Mouse (Mus musculus) kidney, postnatal 0 days (tissue): ENCODE measurements around the gene Hrh2. TPM values are rescaled to one million over a fixed set of nuclear protein-coding genes. Genes with fewer than 3 reads are reported as not detected.

Experiments used
- ATAC-seq: fragments of 200-750 bp; cut with Nextera tagmentation; replicated peaks from 2 replicates; pipeline ENCODE4 v1.8.0; 2017; ENCODE audit warnings: low read depth, moderate number of reproducible peaks, moderate TSS enrichment, moderate library complexity; ENCODE audit not compliant: low FRiP score
- DNase-seq: peaks from one replicate; pipeline ENCODE4 v3.0.0-alpha.2; 2016; ENCODE audit warnings: low spot score
- H3K27ac ChIP-seq: fragments of 300-500 bp; sonication (generic); 2 replicates; pipeline ENCODE4 v1.5.1; 2014; ENCODE audit warnings: mild to moderate bottlenecking
- H3K27me3 ChIP-seq: fragments of 300-500 bp; sonication (generic); 2 replicates; pipeline ENCODE4 v1.6.1; 2014; ENCODE audit warnings: low read length, mixed read lengths; ENCODE audit not compliant: insufficient read depth
- H3K36me3 ChIP-seq: fragments of 300-500 bp; sonication (generic); 2 replicates; pipeline ENCODE4 v1.6.1; 2014; ENCODE audit warnings: low read length, mixed read lengths; ENCODE audit not compliant: insufficient read depth
- H3K4me1 ChIP-seq: fragments of 300-500 bp; sonication (generic); replicated peaks from 2 replicates; pipeline ENCODE4 v1.6.1; 2014; ENCODE audit warnings: antibody characterized with exemption, low read length, mixed read lengths; ENCODE audit not compliant: insufficient read depth
- H3K4me2 ChIP-seq: fragments of 300-500 bp; sonication (generic); 2 replicates; pipeline ENCODE4 v1.6.1; 2014; ENCODE audit warnings: mild to moderate bottlenecking, low read length, moderate library complexity, mixed read lengths
- H3K4me3 ChIP-seq: fragments of 300-500 bp; sonication (generic); replicated peaks from 2 replicates; pipeline ENCODE4 v1.5.1; 2014; ENCODE audit warnings: low read depth, low read length
- H3K9ac ChIP-seq: fragments of 300-500 bp; sonication (generic); 2 replicates; pipeline ENCODE4 v1.6.1; 2014; ENCODE audit warnings: low read depth, low read length
- H3K9me3 ChIP-seq: fragments of 300-500 bp; sonication (generic); replicated peaks from 2 replicates; pipeline ENCODE4 v1.6.1; 2016; ENCODE audit warnings: low read length, inconsistent platforms, mixed read lengths
- CTCF ChIP-seq: IDR thresholded peaks from 2 replicates; pipeline ENCODE4 v1.5.1; 2016; ENCODE audit warnings: antibody characterized with exemption, low read depth, mild to moderate bottlenecking, moderate library complexity
- WGBS: fragments of 180-500 bp; shearing (Covaris S2); extraction: QIAGEN DNeasy Blood & Tissue Kit; methylation state at CpG from one replicate; pipeline ENCODE4 v1.1.7; 2014; 5-methylcytosine and 5-hydroxymethylcytosine counted together
- polyA plus RNA-seq: library from polyadenylated mRNA; unstranded; fragments of >200 nt; fragmentation: Nextera tagmentation; extraction: Ambion mirVana; gene quantifications from 2 replicates; pipeline ENCODE4 v1.2.1, GENCODE M21; 2015

Gene Hrh2
- polyA plus RNA-seq, 1 experiment from 2014 or later, result 0.05 TPM

DNA sequence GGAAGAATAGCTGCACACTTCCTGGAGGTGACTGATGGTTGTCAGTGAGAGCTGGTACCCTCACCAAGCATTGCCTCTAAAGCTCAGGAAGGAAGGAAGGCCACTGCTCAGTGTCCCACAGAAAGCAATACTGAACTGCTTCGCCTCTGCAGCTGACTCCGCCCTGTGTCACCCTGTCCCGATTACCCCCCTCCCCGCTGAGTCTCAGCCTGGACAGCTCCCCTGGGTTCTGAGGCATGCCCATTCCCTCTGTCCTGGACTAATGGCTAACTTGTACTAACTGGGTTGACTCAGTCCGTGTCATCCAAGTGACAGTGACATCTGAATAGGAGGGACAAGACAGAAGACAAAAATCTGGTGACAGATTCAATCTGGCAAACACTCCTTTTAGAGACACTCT lies 1.7 kb downstream of the Hrh2 start:
- TF ChIP-seq CTCF, result no peak
- 36% methylated on average over 5 of the region's 5 CpGs for WGBS
- Histone ChIP-seq H3K9ac (no peak overlapping the region), H3K4me2 (no peak overlapping the region), H3K4me3 (no peak overlapping the region), H3K9me3 (no peaks in the 10 kb centered on the region), H3K36me3 (no peaks in the 10 kb centered on the region), H3K4me1 (no peaks in the 10 kb centered on the region), H3K27me3 (peaks cover 10% of the 10 kb centered on the region; the same call in 1 of the 2 replicates), H3K27ac (no peak overlapping the region)
- DNase-seq (no peak), ATAC-seq (no peak)

DNA sequence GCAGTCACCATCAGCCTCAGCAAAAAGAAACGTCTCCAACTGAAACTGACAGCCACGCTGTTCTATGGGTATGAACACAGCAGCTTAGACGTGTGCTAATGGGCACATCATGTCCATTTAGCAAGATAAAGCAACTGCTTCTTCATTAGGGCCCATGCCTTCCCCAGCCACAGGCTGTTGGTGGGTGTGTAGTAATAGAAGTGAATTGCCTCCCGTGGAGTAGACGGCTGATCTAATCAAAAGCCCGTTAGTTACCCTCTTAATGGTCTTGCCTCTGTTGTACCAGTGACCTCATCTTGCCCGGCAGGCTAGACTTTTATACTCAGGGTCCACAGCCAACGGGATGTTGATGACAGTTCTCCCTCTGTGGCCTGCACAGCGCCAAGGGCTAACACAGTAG lies 7.1 kb downstream of the Hrh2 start:
- Histone ChIP-seq H3K4me3 (no peak overlapping the region), H3K27ac (no peak overlapping the region), H3K27me3 (peaks cover 4% of the 10 kb centered on the region; the same call in 1 of the 2 replicates), H3K4me2 (no peak overlapping the region), H3K36me3 (no peaks in the 10 kb centered on the region), H3K4me1 (no peaks in the 10 kb centered on the region), H3K9me3 (no peaks in the 10 kb centered on the region), H3K9ac (no peak overlapping the region)
- DNase-seq (no peak), ATAC-seq (no peak)
- WGBS, result 44% methylated on average over 9 of the region's 9 CpGs
- TF ChIP-seq CTCF, result no peak

DNA sequence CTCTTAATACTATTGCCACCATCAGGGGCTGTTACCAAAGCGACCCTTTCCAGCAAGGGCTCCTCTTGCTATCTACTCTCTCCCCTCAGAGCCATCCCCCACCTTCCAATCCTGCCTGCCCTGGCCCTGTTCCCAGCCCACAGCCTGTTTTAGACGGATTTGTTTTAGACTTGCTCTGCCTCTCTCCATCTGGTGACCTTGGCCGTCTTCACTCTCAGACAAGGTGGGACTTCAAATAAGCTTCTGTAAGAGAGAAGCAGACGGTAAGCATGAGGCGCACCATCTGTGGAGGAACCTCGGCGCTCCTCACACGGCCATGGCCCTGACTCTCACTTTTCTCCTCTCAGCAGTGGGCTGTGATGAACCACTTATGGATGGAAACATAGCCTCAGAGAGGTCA lies 10.5 kb downstream of the Hrh2 start:
- no peak for DNase-seq
- WGBS, result 68% methylated on average over 8 of the region's 8 CpGs
- Histone ChIP-seq H3K4me3 (no peak overlapping the region), H3K4me2 (no peak overlapping the region), H3K27me3 (no peaks in the 10 kb centered on the region), H3K27ac (no peak overlapping the region), H3K4me1 (no peaks in the 10 kb centered on the region), H3K9ac (no peak overlapping the region), H3K9me3 (no peaks in the 10 kb centered on the region), H3K36me3 (no peaks in the 10 kb centered on the region)
- ATAC-seq, result no peak
- TF ChIP-seq CTCF, result no peak

DNA sequence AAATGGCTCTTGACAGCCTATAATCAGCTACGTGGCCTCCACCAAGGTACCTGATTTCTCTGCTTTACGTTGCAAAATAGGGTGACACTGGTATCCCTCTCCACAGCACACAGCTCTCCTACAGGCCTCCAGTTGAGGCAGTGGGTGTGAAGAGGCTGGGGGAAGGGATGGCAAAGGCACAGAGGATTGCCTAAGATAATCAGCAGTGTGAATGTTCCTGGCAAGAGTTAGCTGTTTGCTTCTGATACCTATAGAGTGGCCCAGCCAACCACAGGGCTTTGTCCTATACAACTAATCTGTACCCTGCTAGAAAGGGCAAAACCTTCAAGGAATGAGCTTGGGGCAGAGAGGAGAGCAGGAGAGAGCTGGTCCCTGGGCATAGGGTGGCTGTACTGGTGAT lies 11.5 kb downstream of the Hrh2 start:
- no peak overlapping the region for H3K9ac ChIP-seq
- H3K36me3 ChIP-seq, result no peaks in the 10 kb centered on the region
- no peaks in the 10 kb centered on the region for H3K4me1 ChIP-seq
- H3K4me3 ChIP-seq, result no peak overlapping the region
- 75% methylated on average over 2 of the region's 2 CpGs for WGBS
- no peaks in the 10 kb centered on the region for H3K9me3 ChIP-seq
- H3K27me3 ChIP-seq, result no peaks in the 10 kb centered on the region
- TF ChIP-seq CTCF, result no peak
- H3K27ac ChIP-seq, result no peak overlapping the region
- no peak overlapping the region for H3K4me2 ChIP-seq
- no peak for DNase-seq
- ATAC-seq, result no peak

DNA sequence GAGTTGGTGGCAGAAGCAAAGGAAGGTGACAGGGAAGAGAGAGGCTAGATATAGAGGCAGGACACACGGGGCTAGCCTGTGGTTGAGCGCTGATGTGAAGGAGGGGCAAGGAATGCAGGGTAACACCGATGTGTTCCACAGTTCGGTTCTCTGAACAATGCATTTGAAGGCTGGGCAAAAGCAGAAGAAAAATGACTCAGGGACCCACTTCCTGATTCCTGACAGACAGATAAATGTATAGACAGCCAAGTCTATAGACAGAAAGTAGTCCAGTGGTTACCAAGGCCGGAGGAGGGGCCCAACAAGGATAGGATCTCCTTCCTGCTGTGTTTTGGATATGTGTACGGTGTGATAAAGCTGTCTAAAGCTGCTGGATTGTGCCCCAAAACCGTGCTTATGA lies 13.3 kb downstream of the Hrh2 start:
- ATAC-seq, result no peak
- no peak overlapping the region for H3K4me2 ChIP-seq
- H3K27me3 ChIP-seq, result no peaks in the 10 kb centered on the region
- no peak overlapping the region for H3K27ac ChIP-seq
- no peaks in the 10 kb centered on the region for H3K36me3 ChIP-seq
- DNase-seq, result no peak
- H3K9me3 ChIP-seq, result no peaks in the 10 kb centered on the region
- no peak for TF ChIP-seq CTCF
- no peak overlapping the region for H3K9ac ChIP-seq
- H3K4me1 ChIP-seq, result no peaks in the 10 kb centered on the region
- H3K4me3 ChIP-seq, result no peak overlapping the region
- 73% methylated on average over 7 of the region's 7 CpGs for WGBS

DNA sequence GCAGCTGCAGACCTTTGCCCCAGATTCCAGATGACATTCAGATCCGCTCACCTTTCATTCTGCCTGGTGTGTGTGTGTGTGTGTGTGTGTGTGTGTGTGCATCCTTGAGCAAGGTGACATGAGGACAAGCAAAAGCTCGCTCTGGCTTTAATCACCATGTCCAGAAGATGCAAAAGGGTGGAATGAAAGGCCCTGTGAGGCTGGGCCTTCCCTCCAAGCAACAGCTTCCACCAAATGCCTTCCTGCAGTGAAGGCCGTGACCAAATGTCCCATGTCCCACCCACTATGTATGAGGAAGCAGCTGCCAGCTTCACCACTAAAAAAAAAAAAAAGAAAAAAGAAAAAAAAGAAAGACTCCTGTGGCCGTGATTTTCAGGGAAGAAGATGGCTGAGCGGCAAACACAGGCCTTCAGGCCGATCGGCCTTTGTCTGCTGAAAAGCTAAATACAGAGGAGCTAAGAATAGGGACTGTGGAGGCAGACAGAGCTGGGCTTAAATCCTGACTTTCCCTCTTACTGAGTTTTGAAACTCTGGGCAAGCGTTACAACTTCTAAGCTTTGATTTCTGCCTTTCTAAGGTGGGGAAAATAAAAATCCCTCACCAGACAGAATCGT lies 14.3 kb downstream of the Hrh2 start:
- DNase-seq, result no peak

More for the DNA sequence above, 14.3 kb downstream of the Hrh2 start:
- no peak overlapping the region for H3K4me3 ChIP-seq
- no peaks in the 10 kb centered on the region for H3K9me3 ChIP-seq
- no peak for ATAC-seq
- H3K4me2 ChIP-seq, result no peak overlapping the region
- H3K27me3 ChIP-seq, result no peaks in the 10 kb centered on the region
- H3K27ac ChIP-seq, result no peak overlapping the region
- no peaks in the 10 kb centered on the region for H3K4me1 ChIP-seq
- no peaks in the 10 kb centered on the region for H3K36me3 ChIP-seq
- no peak overlapping the region for H3K9ac ChIP-seq
- no peak for TF ChIP-seq CTCF
- WGBS, result 73% methylated on average over 9 of the region's 9 CpGs
